Mouse (Mus musculus) heart, adult 2 months (tissue): ENCODE results near the gene Tns4. TPM values are rescaled to one million over a fixed set of nuclear protein-coding genes. Genes with fewer than 3 reads are reported as not detected.

Experiments used
- DNase-seq, 2 experiments: peaks; one replicate each; pipeline ENCODE4 v3.0.0; 2021
- H3K27ac ChIP-seq: fragments of 200-600 bp; 2 replicates; pipeline ENCODE4 v1.8.1; 2022
- H3K27me3 ChIP-seq: fragments of 200-500 bp; 2 replicates; pipeline ENCODE4 v1.6.1; 2012; ENCODE audit warnings: mild to moderate bottlenecking, low read length, inconsistent platforms, mixed read lengths; ENCODE audit not compliant: control insufficient read depth, insufficient read depth
- H3K36me3 ChIP-seq: fragments of 200-500 bp; 2 replicates; pipeline ENCODE4 v1.6.1; 2012; ENCODE audit warnings: low read length, inconsistent platforms; ENCODE audit not compliant: control insufficient read depth, insufficient read depth
- H3K4me1 ChIP-seq: fragments of 200-500 bp; 2 replicates; pipeline ENCODE4 v1.6.1; 2011; ENCODE audit warnings: low read length; ENCODE audit not compliant: control insufficient read depth, insufficient read depth
- H3K4me3 ChIP-seq: fragments of 200-600 bp; 2 replicates; pipeline ENCODE4 v1.8.1; 2022
- H3K79me2 ChIP-seq: fragments of 200-500 bp; replicated peaks from 2 replicates; pipeline ENCODE4 v1.6.1; 2012; ENCODE audit warnings: mild to moderate bottlenecking, inconsistent platforms, low read length, moderate library complexity, mixed read lengths; ENCODE audit not compliant: control insufficient read depth, insufficient read depth
- H3K9ac ChIP-seq: fragments of 200-500 bp; 2 replicates; pipeline ENCODE4 v1.6.1; 2012; ENCODE audit warnings: low read depth, mild to moderate bottlenecking, control low read depth, inconsistent platforms, low read length, mixed read lengths
- CTCF ChIP-seq: fragments of 200-600 bp; IDR thresholded peaks from 2 replicates; pipeline ENCODE4 v1.8.1; 2022; ENCODE audit warnings: antibody characterized with exemption, mild to moderate bottlenecking, moderate library complexity
- EP300 ChIP-seq: fragments of 200-500 bp; IDR thresholded peaks from 2 replicates; pipeline ENCODE4 v1.6.1; 2011; ENCODE audit warnings: low read depth, low read length, control low read depth; ENCODE audit not compliant: insufficient read depth
- POLR2A ChIP-seq: fragments of 200-500 bp; IDR thresholded peaks from 2 replicates; pipeline ENCODE4 v1.6.1; 2011; ENCODE audit warnings: mild to moderate bottlenecking, low read depth, low read length, control low read depth; ENCODE audit not compliant: insufficient read depth
- WGBS: fragments of 180-500 bp; shearing (Covaris S2); methylation state at CpG from one replicate; pipeline ENCODE4 v1.1.7; 2018; 5-methylcytosine and 5-hydroxymethylcytosine counted together
- intact Hi-C: fragments of 180-260 bp; cut with DNase I; formaldehyde crosslinking; loops from one replicate; pipeline ENCODE4 v1.15.1; 2025
- polyA plus RNA-seq: library from polyadenylated mRNA; depleted of rRNA; stranded (reverse); fragments of >200 nt; gene quantifications from 2 replicates; pipeline ENCODE4 v1.2.3, GENCODE M21; 2012
- total RNA-seq, 2 experiments: library from RNA; stranded (reverse); gene quantifications; 2 replicates each; pipeline ENCODE4 v1.2.3; 2021

Gene Tns4
- total and polyA plus RNA-seq, 3 experiments = 0.16 to 0.49 (median 0.23) TPM

GRCm38 (mm10) chr11:99071866-99072265 lies 17.2 kb downstream of the Tns4 start:
- TF ChIP-seq EP300 (no peak), CTCF (no peak), POLR2A (no peak)
- DNase-seq = no peak
- intact Hi-C loops = no loop called here

DNA sequence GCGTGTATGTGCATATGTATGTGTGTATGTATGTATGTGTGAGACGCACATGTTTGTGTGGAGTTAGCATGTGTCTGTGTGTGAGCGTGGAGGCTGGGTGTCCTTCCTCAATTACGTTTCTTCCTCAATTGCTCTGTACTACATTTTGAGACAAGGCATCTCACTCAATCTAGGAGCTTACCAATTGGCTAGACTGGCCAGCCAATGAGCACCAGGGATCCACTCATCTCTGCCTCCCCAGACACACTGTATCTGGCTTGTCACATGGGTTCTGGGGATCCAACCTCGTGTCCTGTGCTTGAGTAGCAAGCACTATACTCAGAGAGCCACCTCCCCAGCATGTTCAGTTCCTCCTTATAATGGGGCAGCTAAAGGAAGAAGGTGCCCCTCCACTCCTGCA lies 20.7 kb downstream of the Tns4 start:
- intact Hi-C loops = loop anchor here (5.0 kb wide), 1 partner anchor 54 kb away; no protein-coding TSS in a partner anchor
- no peak for DNase-seq
- Histone ChIP-seq H3K4me3 (no peak overlapping the region), H3K4me1 (peaks cover 2% of the 10 kb centered on the region), H3K9ac (no peak overlapping the region), H3K27me3 (no peaks in the 10 kb centered on the region), H3K36me3 (no peaks in the 10 kb centered on the region), H3K27ac (no peak overlapping the region), H3K79me2 (no peaks in the 10 kb centered on the region)
- whole genome bisulfite sequencing = 87% methylated on average over 5 of the region's 5 CpGs
- TF ChIP-seq POLR2A (no peak), EP300 (no peak), CTCF (no peak)

More at GRCm38 (mm10) chr11:99071866-99072265, 17.2 kb downstream of the Tns4 start:
- WGBS = 47% methylated on average over 6 of the region's 6 CpGs
- Histone ChIP-seq H3K4me3 (no peak overlapping the region), H3K27ac (no peak overlapping the region), H3K79me2 (no peaks in the 10 kb centered on the region), H3K4me1 (no peaks in the 10 kb centered on the region; the same call in 1 of the 2 replicates), H3K36me3 (no peaks in the 10 kb centered on the region), H3K9ac (no peak overlapping the region), H3K27me3 (no peaks in the 10 kb centered on the region)

DNA sequence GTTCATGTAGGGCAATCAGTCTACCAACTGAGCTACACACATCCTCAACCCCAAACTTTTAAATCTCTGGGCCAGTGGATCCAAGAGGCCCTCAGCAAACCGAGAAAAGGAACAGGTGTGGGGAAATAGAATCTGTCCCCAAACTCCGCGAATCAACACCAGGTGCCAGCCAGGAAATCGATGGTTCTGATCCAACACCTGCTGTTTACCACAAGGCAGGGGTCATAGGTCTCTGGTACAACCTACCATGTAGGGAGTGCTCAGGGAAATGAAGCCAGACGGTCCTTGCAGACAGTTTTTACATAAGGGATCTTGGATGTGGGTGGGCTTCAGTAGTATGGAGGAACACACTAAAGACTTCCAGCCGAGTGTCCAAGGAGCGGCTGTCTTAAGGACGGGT lies 21.5 kb downstream of the Tns4 start:
- TF ChIP-seq CTCF (no peak), POLR2A (no peak), EP300 (no peak)
- intact Hi-C loops = loop anchor here (2.0 to 5.0 kb wide), 2 partner anchors 55 to 81 kb away; no protein-coding TSS in a partner anchor
- Histone ChIP-seq H3K9ac (no peak overlapping the region), H3K36me3 (no peaks in the 10 kb centered on the region), H3K27ac (no peak overlapping the region), H3K79me2 (no peaks in the 10 kb centered on the region), H3K4me3 (no peak overlapping the region), H3K27me3 (no peaks in the 10 kb centered on the region), H3K4me1 (peaks cover 2% of the 10 kb centered on the region)
- WGBS = 90% methylated on average over 8 of the region's 8 CpGs
- DNase-seq = no peak

- Histone ChIP-seq H3K27ac (peak overlapping the region; percentile 11), H3K9ac (no peak overlapping the region), H3K36me3 (no peaks in the 10 kb centered on the region), H3K79me2 (no peaks in the 10 kb centered on the region), H3K4me1 (peaks cover 2% of the 10 kb centered on the region), H3K4me3 (no peak overlapping the region), H3K27me3 (no peaks in the 10 kb centered on the region)
- 4% methylated on average over 2 of the region's 2 CpGs for WGBS
- TF ChIP-seq EP300 = peak; percentile 93
- peak; percentile 79 for TF ChIP-seq CTCF
- 0 out of 2 replicates have a peak, but pooled peaks have one; percentile 12 for TF ChIP-seq POLR2A
- intact Hi-C loops = loop anchor here (1.0 to 5.0 kb wide), 3 partner anchors 27 to 83 kb away; no protein-coding TSS in a partner anchor
- peak; percentile 76 to 86 for DNase-seq
Measured at GRCm38 (mm10) chr11:99065979-99066378, 23.1 kb downstream of the Tns4 start.

- H3K27ac ChIP-seq = peak overlapping the region; percentile 11
- intact Hi-C loops = loop anchor here (5.0 kb wide), 1 partner anchor 57 kb away; no protein-coding TSS in a partner anchor
Measured at GRCm38 (mm10) chr11:99065353-99065752, 23.8 kb downstream of the Tns4 start.

GRCm38 (mm10) chr11:99063406-99064131 lies 25.5 kb downstream of the Tns4 start:
- DNase-seq = no peak
- no peaks in the 10 kb centered on the region for H3K36me3 ChIP-seq
- intact Hi-C loops = loop anchor here (5.0 kb wide), 1 partner anchor 81 kb away; the partner anchor contains the start of gene Gjd3
- H3K79me2 ChIP-seq = no peaks in the 10 kb centered on the region
- no peak overlapping the region for H3K4me3 ChIP-seq
- no peak overlapping the region for H3K27ac ChIP-seq
- 74% methylated on average over 8 of the region's 8 CpGs for WGBS
- no peaks in the 10 kb centered on the region for H3K27me3 ChIP-seq
- peaks cover 2% of the 10 kb centered on the region for H3K4me1 ChIP-seq
- TF ChIP-seq EP300 = no peak
- no peak for TF ChIP-seq CTCF
- no peak for TF ChIP-seq POLR2A
- H3K9ac ChIP-seq = no peak overlapping the region

More at GRCm38 (mm10) chr11:99065353-99065752, 23.8 kb downstream of the Tns4 start:
- DNase-seq = no peak
- Histone ChIP-seq H3K4me1 (peaks cover 2% of the 10 kb centered on the region), H3K27me3 (no peaks in the 10 kb centered on the region), H3K9ac (no peak overlapping the region), H3K4me3 (no peak overlapping the region), H3K36me3 (no peaks in the 10 kb centered on the region), H3K79me2 (no peaks in the 10 kb centered on the region)
- 69% methylated on average over 3 of the region's 3 CpGs for WGBS
- TF ChIP-seq POLR2A (no peak), CTCF (no peak), EP300 (no peak)
